ENCODE assay signal across 9 mouse cellular contexts in genomic region chr17:43229621-43230513, GRCm38 (mm10). TPM values are rescaled to one million over a fixed set of nuclear protein-coding genes. Genes with fewer than 3 reads are reported as not detected.
DNase-seq lines count a peak whose midpoint lies in the region; ATAC-seq and TF ChIP-seq lines count a peak whose summit lies in the region.
"Had no signal": no experiment of that assay in that cellular context is flagged by ENCODE, and none has a peak within 500 bp of the region (broad histone marks: within the 10 kb centered on the region; RNA-seq: fewer than 3 reads in every experiment).

No protein-coding gene starts in this region.

- H3K27ac ChIP-seq in forebrain, embryonic 15.5 days (replicated peaks): no peak overlapping the region
- peak overlapping the region; percentile 60; the same call in 1 of the 2 replicates for H3K27ac ChIP-seq in neural tube, embryonic 15.5 days (replicated peaks)
- no peak overlapping the region for H3K27ac ChIP-seq in thymus, adult 2 months (ENCODE audit: control insufficient read depth, insufficient read depth, low read length)
- H3K27ac ChIP-seq: liver, embryonic 15.5 days had no signal

- H3K4me3 ChIP-seq in forebrain, embryonic 15.5 days: 0 out of 2 replicates have a peak overlapping the region, but pooled peaks have one; percentile 11
- H3K4me3 ChIP-seq in lung, adult 2 months (replicated peaks; ENCODE audit: extremely low read depth, low read depth, low read length): no peak overlapping the region
- peak overlapping the region; percentile 22 for H3K4me3 ChIP-seq in neural tube, embryonic 15.5 days (replicated peaks)
- no peak overlapping the region for H3K4me3 ChIP-seq in thymus, adult 2 months (ENCODE audit: control insufficient read depth, insufficient read depth, low read length)
- H3K4me3 ChIP-seq: liver, embryonic 15.5 days had no signal

- DNase-seq in ES-CJ7 (ENCODE audit: low read depth, low spot score): peak; percentile 74
- DNase-seq in c-Kit-positive CD71-positive TER-119-positive erythroid progenitor cells, embryonic 14.5 days (ENCODE audit: low spot score): peak; percentile 67
- DNase-seq in heart, postnatal 25 days (ENCODE audit: low spot score): peak; percentile 24
- DNase-seq in layer of hippocampus, adult 11-12 months (ENCODE audit: low spot score): peak; percentile 81
- DNase-seq in lung, adult 2 months: peak; percentile 58
- DNase-seq in thymus, adult 2 months: peak; percentile 67

- H3K27me3 ChIP-seq in forebrain, embryonic 15.5 days: no peaks in the 10 kb centered on the region
- no peaks in the 10 kb centered on the region for H3K27me3 ChIP-seq in neural tube, embryonic 15.5 days (replicated peaks)
- no peaks in the 10 kb centered on the region for H3K27me3 ChIP-seq in thymus, adult 2 months (ENCODE audit: control insufficient read depth, insufficient read depth, low read length)
- H3K27me3 ChIP-seq: liver, embryonic 15.5 days had no signal

- TF ChIP-seq CTCF in lung, adult 2 months (IDR thresholded peaks at IDR 0.05; ENCODE audit: insufficient read depth, low read length): peak; percentile 63
- TF ChIP-seq CTCF in thymus, adult 2 months (IDR thresholded peaks at IDR 0.05; ENCODE audit: borderline replicate concordance, control insufficient read depth, extremely low read depth, insufficient read depth, low read length, poor library complexity): no peak

- no peak overlapping the region for H3K9ac ChIP-seq in forebrain, embryonic 15.5 days (replicated peaks)
- peak overlapping the region; percentile 23; the same call in 1 of the 2 replicates for H3K9ac ChIP-seq in neural tube, embryonic 15.5 days (replicated peaks)
- H3K9ac ChIP-seq: liver, embryonic 15.5 days had no signal

- peak overlapping the region; percentile 32 for H3K4me2 ChIP-seq in forebrain, embryonic 15.5 days (replicated peaks)
- H3K4me2 ChIP-seq in neural tube, embryonic 15.5 days: peak overlapping the region; percentile 55
- H3K4me2 ChIP-seq: liver, embryonic 15.5 days had no signal

- H3K36me3 ChIP-seq in forebrain, embryonic 15.5 days: no peaks in the 10 kb centered on the region
- no peaks in the 10 kb centered on the region for H3K36me3 ChIP-seq in neural tube, embryonic 15.5 days
- H3K36me3 ChIP-seq in thymus, adult 2 months (ENCODE audit: control insufficient read depth, insufficient read depth, low read length): no peaks in the 10 kb centered on the region
- H3K36me3 ChIP-seq: liver, embryonic 15.5 days had no signal

- WGBS in forebrain, embryonic 15.5 days: 46% methylated on average over 12 of the region's 12 CpGs
- WGBS in lung, adult 2 months: 40% methylated on average over 12 of the region's 12 CpGs
- WGBS in neural tube, embryonic 15.5 days: 35% methylated on average over 12 of the region's 12 CpGs
- 44% methylated on average over 12 of the region's 12 CpGs for WGBS in thymus, adult 2 months

- H3K4me1 ChIP-seq in forebrain, embryonic 15.5 days: peaks cover 5% of the 10 kb centered on the region
- no peaks in the 10 kb centered on the region for H3K4me1 ChIP-seq in lung, adult 2 months (ENCODE audit: control insufficient read depth, insufficient read depth, low read length)
- H3K4me1 ChIP-seq in neural tube, embryonic 15.5 days: peaks cover 14% of the 10 kb centered on the region
- peaks cover 32% of the 10 kb centered on the region for H3K4me1 ChIP-seq in thymus, adult 2 months (replicated peaks; ENCODE audit: control insufficient read depth, insufficient read depth, low read length)
- H3K4me1 ChIP-seq: liver, embryonic 15.5 days had no signal

- intact Hi-C loops in heart, postnatal 25 days (cut with DNase I): loop anchor here (1.0 to 5.0 kb wide), 3 partner anchors 153 to 218 kb away; partner anchors contain the start of gene Tnfrsf21

- TF ChIP-seq POLR2A in lung, adult 2 months (IDR thresholded peaks at IDR 0.05; ENCODE audit: borderline replicate concordance, extremely low read depth, low read depth, low read length): no peak
- no peak for TF ChIP-seq POLR2A in thymus, adult 2 months (IDR thresholded peaks at IDR 0.05; ENCODE audit: control insufficient read depth, extremely low read depth, insufficient read depth, low read length, poor library complexity)

- H3K9me3 ChIP-seq in forebrain, embryonic 15.5 days: no peaks in the 10 kb centered on the region
- no peaks in the 10 kb centered on the region for H3K9me3 ChIP-seq in neural tube, embryonic 15.5 days (replicated peaks)
- H3K9me3 ChIP-seq: liver, embryonic 15.5 days had no signal

- peak; percentile 95 for ATAC-seq in forebrain, embryonic 15.5 days (replicated peaks)
- peak; percentile 90 for ATAC-seq in neural tube, embryonic 15.5 days (ENCODE audit: low FRiP score)

RNA-seq across cellular contexts. Expression of gene Adgrf1, which starts 40.3 kb away (rescaled TPM):
- not detected in 2 replicates for polyA plus RNA-seq in forebrain, embryonic 15.5 days (2015; fragmentation: Nextera tagmentation; extraction: Ambion mirVana)
- not detected for total RNA-seq in heart, postnatal 25 days (2021)
- polyA plus RNA-seq in lung, adult 2 months (2012; rRNA removed): not detected in 2 replicates
- not detected in 2 replicates for polyA plus RNA-seq in neural tube, embryonic 15.5 days (2015; fragmentation: Nextera tagmentation; extraction: Ambion mirVana)
- 0.04 and 0.08 TPM in 2 replicates for polyA plus RNA-seq in thymus, adult 2 months (2012; rRNA removed)

Comparison
In these comparisons a context has a peak if more than half of its experiments do, and no peak if none do; other contexts are left out.
1. DNase-seq: peak in every context shown above with its lines; median percentile 81 in layer of hippocampus, adult 11-12 months; 74 in ES-CJ7; 67 in c-Kit-positive CD71-positive TER-119-positive erythroid progenitor cells, embryonic 14.5 days; 67 in thymus, adult 2 months; 58 in lung, adult 2 months; 24 in heart, postnatal 25 days.
2. H3K4me3 ChIP-seq: peak in forebrain, embryonic 15.5 days (single experiment) and neural tube, embryonic 15.5 days (single experiment); none in lung, adult 2 months (single experiment) and thymus, adult 2 months (single experiment).